Mouse (Mus musculus) testis, adult 2 months (tissue): ENCODE measurements around the gene Cd37.

Experiments used
- CTCF ChIP-seq: fragments of 200-500 bp; IDR thresholded peaks from 2 replicates; pipeline ENCODE4 v1.5.1; 2012; ENCODE audit warnings: low read depth, mild to moderate bottlenecking, inconsistent platforms, low read length, moderate library complexity; ENCODE audit not compliant: control insufficient read depth, insufficient read depth, insufficient replicate concordance
- POLR2A ChIP-seq: fragments of 200-500 bp; IDR thresholded peaks from 2 replicates; pipeline ENCODE4 v1.6.1; 2012; ENCODE audit warnings: low read depth, mild to moderate bottlenecking, inconsistent platforms, low read length, moderate library complexity; ENCODE audit not compliant: control insufficient read depth

GRCm38 (mm10) chr7:45264348-45264747 lies 25.4 kb upstream of the Cd37 start:
- TF ChIP-seq CTCF, result no peak
- TF ChIP-seq POLR2A, result no peak
